Mouse (Mus musculus): ENCODE measurements at regions not wholly inside any gene's neighbourhood (a gene's known extent, or its start where the extent isn't known, plus 50 kb on each side); places are given as distances from the start of the nearest gene placed in this dataset.

DNA sequence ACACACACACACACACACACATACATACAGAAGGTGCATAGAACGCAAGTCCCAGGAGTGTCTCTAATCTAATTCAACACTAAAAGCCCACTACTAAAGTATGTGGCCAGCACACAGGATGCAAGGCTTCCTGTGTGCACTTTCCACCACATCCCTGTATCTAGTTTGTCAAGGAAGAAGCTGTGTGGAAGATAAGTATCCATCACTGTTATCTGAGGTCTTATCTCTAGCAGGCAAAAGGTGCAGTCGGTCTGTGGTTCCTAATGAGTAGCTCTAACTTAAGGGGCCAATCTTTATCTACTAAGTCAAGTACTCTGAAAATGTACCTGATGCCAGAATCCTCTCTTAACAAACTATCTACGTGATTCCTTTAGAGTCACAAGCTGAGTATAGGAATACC lies 295.8 kb upstream of the Pitrm1 start:
- Histone ChIP-seq H3K27me3 (replicated peaks; ENCODE audit: insufficient read depth, low read length) (no peaks in the 10 kb centered on the region), H3K4me3 (ENCODE audit: low read depth, low read length) (no peak overlapping the region), H3K36me3 (ENCODE audit: insufficient read depth, low read length) (no peaks in the 10 kb centered on the region), H3K9ac (replicated peaks; ENCODE audit: low read depth) (no peak overlapping the region), H3K4me2 (replicated peaks; ENCODE audit: low read depth, low read length) (no peak overlapping the region), H3K27ac (ENCODE audit: low read length) (no peak overlapping the region), H3K4me1 (ENCODE audit: insufficient read depth, low read depth, low read length) (no peaks in the 10 kb centered on the region), H3K9me3 (ENCODE audit: low read length) (no peaks in the 10 kb centered on the region)
- TF ChIP-seq CTCF (IDR thresholded peaks at IDR 0.05) (no peak), EP300 (IDR thresholded peaks at IDR 0.05) (no peak)
- DNase-seq (ENCODE audit: low spot score) = no peak
- 54% methylated on average over 3 of the region's 3 CpGs for WGBS
- ATAC-seq = no peak

DNA sequence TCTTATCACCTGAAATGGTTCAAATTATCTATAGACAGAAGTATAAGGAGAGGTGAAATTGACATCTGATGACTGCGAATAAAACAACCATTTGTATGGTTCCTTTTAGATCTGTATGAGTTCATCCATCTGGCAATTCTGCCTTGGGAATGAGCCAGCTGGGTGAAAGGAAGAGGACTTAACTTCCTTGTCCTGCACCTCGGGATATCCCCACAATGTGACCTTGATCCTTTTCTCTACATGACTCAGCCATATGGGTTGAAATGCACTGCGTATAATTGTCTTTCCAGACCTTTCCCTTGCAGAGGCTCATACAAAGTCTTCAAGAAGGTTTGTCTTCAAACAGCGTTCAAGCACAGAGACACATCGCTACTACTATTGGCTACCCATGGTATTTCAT lies 292.6 kb upstream of the Pitrm1 start:
- H3K27ac ChIP-seq (ENCODE audit: low read length) = no peak overlapping the region
- TF ChIP-seq EP300 (IDR thresholded peaks at IDR 0.05) = no peak
- no peak for TF ChIP-seq CTCF (IDR thresholded peaks at IDR 0.05)
- no peaks in the 10 kb centered on the region for H3K9me3 ChIP-seq (ENCODE audit: low read length)
- DNase-seq (ENCODE audit: low spot score) = no peak
- H3K4me3 ChIP-seq (ENCODE audit: low read depth, low read length) = no peak overlapping the region
- no peaks in the 10 kb centered on the region for H3K27me3 ChIP-seq (replicated peaks; ENCODE audit: insufficient read depth, low read length)
- no peak for ATAC-seq
- H3K4me2 ChIP-seq (replicated peaks; ENCODE audit: low read depth, low read length) = no peak overlapping the region
- H3K36me3 ChIP-seq (ENCODE audit: insufficient read depth, low read length) = no peaks in the 10 kb centered on the region
- H3K4me1 ChIP-seq (ENCODE audit: insufficient read depth, low read depth, low read length) = no peaks in the 10 kb centered on the region
- WGBS = 82% methylated on average over 5 of the region's 5 CpGs
- H3K9ac ChIP-seq (replicated peaks; ENCODE audit: low read depth) = no peak overlapping the region

DNA sequence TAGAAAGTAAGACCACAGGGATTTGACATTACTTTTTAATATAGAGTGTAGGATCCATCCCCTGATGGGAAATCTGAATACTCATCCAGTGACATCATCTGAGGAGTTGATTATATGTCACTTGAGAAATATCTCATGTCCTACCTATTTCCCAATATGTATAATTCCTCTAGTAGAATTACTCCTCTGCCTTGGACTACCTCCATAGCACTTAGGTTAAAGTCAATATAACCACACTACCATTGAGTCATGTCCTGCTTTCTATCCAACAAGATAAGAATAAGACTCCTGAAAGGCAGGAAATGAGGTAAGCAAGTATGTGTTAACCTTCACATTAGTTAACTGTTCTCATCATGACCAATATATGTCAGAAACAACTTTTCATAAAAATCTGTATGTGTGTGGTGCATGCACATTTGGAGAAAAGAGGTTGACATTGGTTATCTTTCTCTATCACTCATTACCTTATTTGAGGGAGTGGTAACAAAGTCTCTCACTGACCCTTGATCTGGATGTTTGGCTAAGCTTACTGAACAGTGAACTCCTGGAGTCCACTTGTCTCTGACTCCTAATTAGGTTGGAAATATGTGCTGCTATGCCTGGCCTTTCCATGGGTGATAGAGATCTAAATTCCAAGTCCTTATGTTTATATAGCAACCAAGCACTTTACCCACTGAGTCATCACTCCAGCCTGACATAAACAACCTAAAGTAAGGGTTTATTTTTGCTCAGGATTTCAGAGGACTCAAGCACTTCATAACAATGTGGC lies 292.0 kb upstream of the Pitrm1 start:
- TF ChIP-seq EP300 (IDR thresholded peaks at IDR 0.05) (no peak), CTCF (IDR thresholded peaks at IDR 0.05) (no peak)
- no peak overlapping the region for H3K4me3 ChIP-seq (ENCODE audit: low read depth, low read length)
- no peak overlapping the region for H3K4me2 ChIP-seq (replicated peaks; ENCODE audit: low read depth, low read length)
- DNase-seq (ENCODE audit: low spot score) (no peak), ATAC-seq (no peak)
- H3K36me3 ChIP-seq (ENCODE audit: insufficient read depth, low read length) = no peaks in the 10 kb centered on the region
- H3K9ac ChIP-seq (replicated peaks; ENCODE audit: low read depth) = no peak overlapping the region
- H3K4me1 ChIP-seq (ENCODE audit: insufficient read depth, low read depth, low read length) = no peaks in the 10 kb centered on the region
- no peaks in the 10 kb centered on the region for H3K9me3 ChIP-seq (ENCODE audit: low read length)
- no peaks in the 10 kb centered on the region for H3K27me3 ChIP-seq (replicated peaks; ENCODE audit: insufficient read depth, low read length)
- no peak overlapping the region for H3K27ac ChIP-seq (ENCODE audit: low read length)

DNA sequence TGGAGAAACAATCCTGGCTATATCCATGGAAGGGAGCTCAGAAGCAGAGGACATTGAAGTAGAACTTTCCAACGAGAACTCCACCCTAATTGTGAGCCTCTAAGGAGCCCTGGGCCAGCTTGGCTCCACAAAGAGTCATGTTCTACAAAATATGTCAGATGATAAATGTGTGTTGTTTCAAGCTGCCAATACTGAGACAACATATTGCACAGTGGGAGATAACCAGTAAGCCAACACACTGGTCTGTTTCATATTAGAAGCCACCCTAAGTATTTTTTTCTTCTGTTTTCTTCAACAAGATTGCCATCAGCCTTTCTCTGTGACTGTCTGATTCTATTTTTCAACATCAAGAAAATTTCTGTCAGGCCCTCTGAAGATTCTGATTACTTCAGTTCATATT lies 289.5 kb upstream of the Pitrm1 start:
- no peaks in the 10 kb centered on the region for H3K36me3 ChIP-seq (ENCODE audit: insufficient read depth, low read length)
- H3K4me2 ChIP-seq (replicated peaks; ENCODE audit: low read depth, low read length) = no peak overlapping the region
- no peak for DNase-seq (ENCODE audit: low spot score)
- no peak overlapping the region for H3K4me3 ChIP-seq (ENCODE audit: low read depth, low read length)
- TF ChIP-seq CTCF (IDR thresholded peaks at IDR 0.05) = no peak
- TF ChIP-seq EP300 (IDR thresholded peaks at IDR 0.05) = no peak
- H3K27me3 ChIP-seq (replicated peaks; ENCODE audit: insufficient read depth, low read length) = no peaks in the 10 kb centered on the region
- 69% methylated on average over 1 of the region's 1 CpGs for WGBS
- no peaks in the 10 kb centered on the region for H3K4me1 ChIP-seq (ENCODE audit: insufficient read depth, low read depth, low read length)
- no peak overlapping the region for H3K27ac ChIP-seq (ENCODE audit: low read length)
- no peaks in the 10 kb centered on the region for H3K9me3 ChIP-seq (ENCODE audit: low read length)
- H3K9ac ChIP-seq (replicated peaks; ENCODE audit: low read depth) = no peak overlapping the region
- no peak for ATAC-seq

DNA sequence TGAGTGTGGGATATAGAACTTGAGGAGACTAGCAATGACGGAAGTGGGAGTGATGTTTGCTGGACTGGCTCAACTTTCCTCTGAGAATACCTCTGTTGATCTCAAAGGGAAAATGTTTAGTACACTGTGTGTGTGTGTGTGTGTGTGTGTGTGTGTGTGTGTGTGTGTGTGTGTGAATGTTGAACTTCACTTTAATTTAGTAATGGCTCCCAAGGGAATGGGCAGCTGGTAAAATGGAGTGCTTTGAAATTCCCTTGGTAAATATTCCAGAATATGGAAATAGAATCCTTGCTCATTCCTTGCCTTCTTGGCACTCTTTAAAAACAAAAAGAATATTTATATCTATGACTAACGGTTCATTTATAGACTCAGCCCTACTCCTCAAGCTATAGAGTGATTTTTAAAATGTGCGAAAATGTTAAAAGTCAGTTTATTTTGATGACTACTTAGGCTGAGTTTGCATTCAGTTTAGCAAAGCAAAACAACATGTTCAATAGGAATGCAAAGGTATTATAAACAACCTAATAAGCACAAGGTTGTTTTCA lies 287.6 kb upstream of the Pitrm1 start:
- Histone ChIP-seq H3K4me3 (ENCODE audit: low read depth, low read length) (no peak overlapping the region), H3K9me3 (ENCODE audit: low read length) (no peaks in the 10 kb centered on the region), H3K9ac (replicated peaks; ENCODE audit: low read depth) (no peak overlapping the region), H3K4me1 (ENCODE audit: insufficient read depth, low read depth, low read length) (no peaks in the 10 kb centered on the region), H3K4me2 (replicated peaks; ENCODE audit: low read depth, low read length) (no peak overlapping the region), H3K27me3 (replicated peaks; ENCODE audit: insufficient read depth, low read length) (no peaks in the 10 kb centered on the region), H3K27ac (ENCODE audit: low read length) (no peak overlapping the region), H3K36me3 (ENCODE audit: insufficient read depth, low read length) (no peaks in the 10 kb centered on the region)
- TF ChIP-seq EP300 (IDR thresholded peaks at IDR 0.05) (no peak), CTCF (IDR thresholded peaks at IDR 0.05) (no peak)
- DNase-seq (ENCODE audit: low spot score) = no peak
- 73% methylated on average over 3 of the region's 3 CpGs for WGBS
- ATAC-seq = no peak

DNA sequence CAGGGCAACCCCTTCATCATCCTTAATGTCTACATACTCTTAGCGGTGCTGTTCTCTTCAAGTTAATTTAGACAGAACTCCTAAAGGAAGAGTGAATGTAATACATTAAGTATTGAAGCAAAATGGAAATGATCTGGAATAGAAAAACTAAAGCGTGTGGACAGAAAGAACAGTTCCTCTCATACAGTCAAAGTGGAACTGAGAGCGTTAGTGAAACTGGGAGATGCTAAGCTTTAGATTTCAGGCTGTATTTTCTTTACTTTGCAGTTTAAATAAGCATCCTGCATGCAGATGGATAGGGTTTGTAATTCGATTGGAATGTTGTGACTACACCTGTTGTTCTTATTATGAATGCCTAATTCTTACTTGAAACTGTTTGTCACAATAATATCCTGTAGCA lies 286.5 kb upstream of the Pitrm1 start:
- no peak overlapping the region for H3K9ac ChIP-seq (replicated peaks; ENCODE audit: low read depth)
- no peak for TF ChIP-seq CTCF (IDR thresholded peaks at IDR 0.05)
- TF ChIP-seq EP300 (IDR thresholded peaks at IDR 0.05) = no peak
- DNase-seq (ENCODE audit: low spot score) (no peak), ATAC-seq (no peak)
- no peaks in the 10 kb centered on the region for H3K27me3 ChIP-seq (replicated peaks; ENCODE audit: insufficient read depth, low read length)
- 82% methylated on average over 4 of the region's 4 CpGs for WGBS
- no peak overlapping the region for H3K4me2 ChIP-seq (replicated peaks; ENCODE audit: low read depth, low read length)
- no peak overlapping the region for H3K27ac ChIP-seq (ENCODE audit: low read length)
- H3K9me3 ChIP-seq (ENCODE audit: low read length) = no peaks in the 10 kb centered on the region
- H3K36me3 ChIP-seq (ENCODE audit: insufficient read depth, low read length) = no peaks in the 10 kb centered on the region
- H3K4me3 ChIP-seq (ENCODE audit: low read depth, low read length) = no peak overlapping the region
- H3K4me1 ChIP-seq (ENCODE audit: insufficient read depth, low read depth, low read length) = no peaks in the 10 kb centered on the region
